Mouse (Mus musculus) forelimb bud, embryonic 11.5 days (tissue): Measurements from ENCODE around the gene Sdr42e1.

Source experiments
- DNase-seq: peaks from one replicate; pipeline ENCODE4 v3.0.0-alpha.2; 2012; ENCODE audit warnings: low read depth, low spot score

Gene Sdr42e1

GRCm38 (mm10) chr8:117673430-117673830, at the start of gene Sdr42e1:
Gene Sdr42e1 (minus strand): TSS chr8:117673689.
- no peak for DNase-seq

- no peak for DNase-seq
These were observed 44.8 kb upstream of the Sdr42e1 start for GRCm38 (mm10) chr8:117718152-117718860.

- DNase-seq: no peak
These were observed 42.4 kb upstream of the Sdr42e1 start for GRCm38 (mm10) chr8:117715896-117716295.

GRCm38 (mm10) chr8:117714604-117715003, 41.1 kb upstream of the Sdr42e1 start:
- no peak for DNase-seq

- DNase-seq: no peak
These were observed 38.7 kb upstream of the Sdr42e1 start for GRCm38 (mm10) chr8:117712226-117712625.

- no peak for DNase-seq
These were observed 32.7 kb upstream of the Sdr42e1 start for GRCm38 (mm10) chr8:117706141-117706540.

GRCm38 (mm10) chr8:117702701-117703100, 29.2 kb upstream of the Sdr42e1 start:
- no peak for DNase-seq

- DNase-seq: no peak
These were observed 28.4 kb upstream of the Sdr42e1 start, which contains the start of gene Hsd17b2 for GRCm38 (mm10) chr8:117701859-117702258. Gene Hsd17b2 (plus strand): TSS chr8:117701904.

GRCm38 (mm10) chr8:117701246-117701645, 27.8 kb upstream of the Sdr42e1 start:
- DNase-seq: no peak

- no peak for DNase-seq
These were observed 27.2 kb upstream of the Sdr42e1 start for GRCm38 (mm10) chr8:117700699-117701098.

- no peak for DNase-seq
These were observed 23.8 kb upstream of the Sdr42e1 start for GRCm38 (mm10) chr8:117697248-117697647.

- no peak for DNase-seq
These were observed 22.1 kb upstream of the Sdr42e1 start for GRCm38 (mm10) chr8:117695636-117696035.

GRCm38 (mm10) chr8:117692131-117692530, 18.6 kb upstream of the Sdr42e1 start:
- DNase-seq: no peak

GRCm38 (mm10) chr8:117687890-117688289, 14.4 kb upstream of the Sdr42e1 start:
- DNase-seq: no peak

- DNase-seq: peak; percentile 72
These were observed 11.0 kb upstream of the Sdr42e1 start for GRCm38 (mm10) chr8:117684504-117684903.

GRCm38 (mm10) chr8:117683925-117684472, 10.5 kb upstream of the Sdr42e1 start:
- no peak for DNase-seq

- no peak for DNase-seq
These were observed 5.2 kb upstream of the Sdr42e1 start for GRCm38 (mm10) chr8:117678650-117679049.

- DNase-seq: no peak
These were observed 3.5 kb upstream of the Sdr42e1 start for GRCm38 (mm10) chr8:117677011-117677410.

GRCm38 (mm10) chr8:117676460-117676859, 3.0 kb upstream of the Sdr42e1 start:
- DNase-seq: no peak

- no peak for DNase-seq
These were observed 1.7 kb upstream of the Sdr42e1 start for GRCm38 (mm10) chr8:117675171-117675570.

GRCm38 (mm10) chr8:117672558-117672957, 931 bp downstream of the Sdr42e1 start:
- DNase-seq: no peak

GRCm38 (mm10) chr8:117670461-117670860, 3.0 kb downstream of the Sdr42e1 start:
- peak; percentile 74 for DNase-seq
